Mouse (Mus musculus): ENCODE data around the gene Arid3b.
"Not testable (repeated sequence)": the region's sequence is repeated elsewhere in the genome, so short reads cannot be mapped to it uniquely, and the experiment has no call there.

Arid3b gene

GRCm38 (mm10) chr9:57836581-57837170, at the start of gene Arid3b:
TSS of gene Arid3b (minus strand) at chr9:57836793.
- peak; percentile 97 for DNase-seq (ENCODE audit: low read depth, low spot score)

- DNase-seq (ENCODE audit: low read depth, low spot score), result peak; percentile 38
Observed at GRCm38 (mm10) chr9:57883413-57883812, 46.8 kb upstream of the Arid3b start.

GRCm38 (mm10) chr9:57881781-57882180, 45.2 kb upstream of the Arid3b start:
- DNase-seq (ENCODE audit: low read depth, low spot score), result not testable (repeated sequence)

GRCm38 (mm10) chr9:57880278-57880677, 43.7 kb upstream of the Arid3b start:
- DNase-seq (ENCODE audit: low read depth, low spot score), result no peak

DNA sequence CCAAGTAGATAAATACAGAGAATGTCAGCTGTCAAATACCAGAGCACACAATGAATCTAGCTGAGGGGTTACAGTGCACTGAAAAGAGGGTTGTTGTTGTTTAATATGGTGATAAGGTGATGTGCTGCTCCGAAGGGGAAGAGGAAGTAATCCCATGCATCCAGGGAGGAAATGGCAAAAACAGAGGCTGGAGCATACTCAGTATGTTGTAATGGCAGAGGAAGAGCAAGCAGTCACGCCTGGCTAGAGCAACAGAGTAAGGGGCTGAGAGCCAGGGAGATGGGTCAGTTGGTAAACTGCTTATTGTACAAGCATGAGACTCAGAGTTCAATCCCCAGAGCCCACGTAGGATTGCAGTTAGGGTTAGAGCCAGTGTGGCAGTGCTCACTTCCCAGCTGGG, 42.6 kb upstream of the Arid3b start:
- DNase-seq (ENCODE audit: low read depth, low spot score), result no peak

DNA sequence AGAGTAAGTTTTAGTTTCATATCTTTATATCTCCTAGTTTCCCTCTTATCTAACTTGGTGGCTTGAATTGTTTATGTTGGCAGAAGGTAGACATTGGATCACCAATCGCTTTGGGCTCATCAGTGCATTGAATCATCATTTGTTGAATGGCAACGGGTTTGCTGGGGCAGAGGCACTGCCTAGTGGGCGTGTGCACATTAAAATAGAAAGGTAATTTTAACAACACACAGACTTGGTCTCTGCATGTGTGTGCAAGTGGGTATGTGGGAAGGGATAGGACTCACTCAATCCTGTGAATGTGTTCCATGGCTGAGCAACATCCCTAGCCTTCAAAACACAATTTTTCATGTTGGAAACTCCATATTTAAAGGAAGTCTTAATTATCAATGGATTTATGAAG, 38.4 kb upstream of the Arid3b start:
- DNase-seq (ENCODE audit: low read depth, low spot score), result no peak

- DNase-seq (ENCODE audit: low read depth, low spot score), result no peak
Observed at GRCm38 (mm10) chr9:57874134-57874533, 37.5 kb upstream of the Arid3b start.

DNA sequence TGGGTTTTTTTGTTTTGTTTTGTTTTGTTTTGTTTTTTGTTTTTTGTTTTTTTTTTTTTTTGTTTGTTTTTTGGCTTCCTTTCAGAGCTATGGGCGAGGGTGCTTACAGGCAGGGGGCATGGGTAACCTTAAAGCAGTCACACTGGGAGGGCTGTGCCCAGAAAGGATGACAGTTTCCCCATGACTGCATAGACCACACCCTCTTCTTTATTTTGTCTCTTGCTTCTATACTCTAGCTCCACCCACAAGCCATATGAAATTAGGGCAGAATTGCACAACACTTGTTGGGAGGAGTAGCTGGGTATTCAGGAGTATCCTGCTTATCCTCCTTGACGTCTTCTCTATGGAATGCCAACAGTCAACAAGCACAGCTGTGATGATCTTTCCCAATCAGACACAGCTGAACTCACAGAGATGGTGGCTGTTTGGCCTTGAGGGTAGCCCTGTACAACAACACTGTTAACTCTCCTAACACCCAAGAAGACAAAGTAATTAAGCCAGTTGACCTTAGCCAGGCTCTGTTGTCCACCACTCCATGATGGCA, 33.8 kb upstream of the Arid3b start:
- DNase-seq (ENCODE audit: low read depth, low spot score), result no peak

DNA sequence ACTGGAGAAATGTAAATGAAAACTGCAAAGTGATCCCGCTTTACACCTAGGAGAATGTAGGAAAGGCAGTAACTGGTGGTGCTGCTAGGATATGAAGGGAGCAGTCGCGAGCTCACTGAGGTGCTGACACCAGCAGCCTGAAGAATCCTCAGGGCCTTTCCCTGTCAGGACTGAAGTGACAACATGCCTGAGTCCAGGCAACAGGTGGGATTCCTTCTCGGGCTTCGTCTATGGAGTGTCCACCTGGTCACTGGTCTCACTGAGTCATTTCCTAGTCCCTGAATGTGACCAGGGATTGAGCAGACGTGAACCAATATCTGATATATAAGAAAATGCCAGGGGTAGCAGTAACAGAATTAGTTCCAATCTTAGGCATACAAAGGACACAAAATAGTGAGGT, 32.2 kb upstream of the Arid3b start:
- DNase-seq (ENCODE audit: low read depth, low spot score), result no peak

DNA sequence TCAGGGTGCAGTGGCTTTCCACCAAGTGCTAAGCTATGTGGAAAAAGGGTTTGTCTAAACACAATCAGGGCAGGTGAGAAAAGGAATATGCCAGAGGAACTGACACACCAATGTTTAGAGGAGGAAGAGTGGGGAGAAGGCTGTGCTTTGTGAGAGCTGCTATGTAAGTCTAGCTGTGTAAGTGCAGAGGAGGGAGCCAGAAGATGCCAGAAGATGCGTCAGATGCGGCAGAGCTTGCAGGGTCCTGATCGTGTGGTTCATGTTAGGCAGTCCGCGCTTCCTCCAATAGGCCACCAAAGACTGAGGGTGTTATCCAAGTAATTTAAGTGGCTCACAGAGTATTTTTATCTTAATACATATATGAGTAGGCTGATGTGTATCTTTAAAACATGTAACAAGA, 31.3 kb upstream of the Arid3b start:
- no peak for DNase-seq (ENCODE audit: low read depth, low spot score)

- no peak for DNase-seq (ENCODE audit: low read depth, low spot score)
Observed at GRCm38 (mm10) chr9:57867236-57867635, 30.6 kb upstream of the Arid3b start.

- DNase-seq (ENCODE audit: low read depth, low spot score), result no peak
Observed at GRCm38 (mm10) chr9:57866530-57866929, 29.9 kb upstream of the Arid3b start.

GRCm38 (mm10) chr9:57864336-57864735, 27.7 kb upstream of the Arid3b start:
- DNase-seq (ENCODE audit: low read depth, low spot score), result no peak

DNA sequence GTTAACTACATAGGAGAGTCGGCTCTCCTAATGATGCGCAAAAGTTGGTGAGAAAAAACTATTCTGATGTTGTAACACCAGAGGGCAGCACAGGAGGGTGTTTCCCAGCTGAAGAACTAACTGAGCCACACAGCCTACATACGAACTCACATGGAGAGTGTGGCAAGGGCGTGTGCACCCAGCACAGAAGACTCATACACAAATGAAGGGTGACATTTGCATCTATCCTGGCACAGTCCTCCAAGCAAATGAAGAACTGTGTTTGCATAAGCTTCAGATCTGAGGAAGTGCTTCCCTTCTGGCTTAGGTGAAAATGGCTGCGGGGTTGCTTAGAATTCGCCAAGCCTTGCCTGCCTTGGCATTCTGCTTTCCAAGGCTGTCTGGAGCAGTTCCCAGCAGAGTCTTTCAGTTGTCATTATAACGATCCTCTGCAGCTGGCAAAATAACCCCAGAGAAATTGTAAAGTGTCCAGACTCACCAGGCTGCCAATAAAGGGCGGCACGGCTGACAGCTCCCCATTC, 25.4 kb upstream of the Arid3b start:
- DNase-seq (ENCODE audit: low read depth, low spot score), result peak; percentile 75

- DNase-seq (ENCODE audit: low read depth, low spot score), result no peak
Observed at GRCm38 (mm10) chr9:57856456-57856855, 19.9 kb upstream of the Arid3b start.

- DNase-seq (ENCODE audit: low read depth, low spot score), result no peak
Observed at GRCm38 (mm10) chr9:57854280-57854679, 17.7 kb upstream of the Arid3b start.

GRCm38 (mm10) chr9:57839032-57839431, 2.4 kb upstream of the Arid3b start:
- DNase-seq (ENCODE audit: low read depth, low spot score), result no peak

- no peak for DNase-seq (ENCODE audit: low read depth, low spot score)
Observed at GRCm38 (mm10) chr9:57835841-57836514, 615 bp downstream of the Arid3b start.

DNA sequence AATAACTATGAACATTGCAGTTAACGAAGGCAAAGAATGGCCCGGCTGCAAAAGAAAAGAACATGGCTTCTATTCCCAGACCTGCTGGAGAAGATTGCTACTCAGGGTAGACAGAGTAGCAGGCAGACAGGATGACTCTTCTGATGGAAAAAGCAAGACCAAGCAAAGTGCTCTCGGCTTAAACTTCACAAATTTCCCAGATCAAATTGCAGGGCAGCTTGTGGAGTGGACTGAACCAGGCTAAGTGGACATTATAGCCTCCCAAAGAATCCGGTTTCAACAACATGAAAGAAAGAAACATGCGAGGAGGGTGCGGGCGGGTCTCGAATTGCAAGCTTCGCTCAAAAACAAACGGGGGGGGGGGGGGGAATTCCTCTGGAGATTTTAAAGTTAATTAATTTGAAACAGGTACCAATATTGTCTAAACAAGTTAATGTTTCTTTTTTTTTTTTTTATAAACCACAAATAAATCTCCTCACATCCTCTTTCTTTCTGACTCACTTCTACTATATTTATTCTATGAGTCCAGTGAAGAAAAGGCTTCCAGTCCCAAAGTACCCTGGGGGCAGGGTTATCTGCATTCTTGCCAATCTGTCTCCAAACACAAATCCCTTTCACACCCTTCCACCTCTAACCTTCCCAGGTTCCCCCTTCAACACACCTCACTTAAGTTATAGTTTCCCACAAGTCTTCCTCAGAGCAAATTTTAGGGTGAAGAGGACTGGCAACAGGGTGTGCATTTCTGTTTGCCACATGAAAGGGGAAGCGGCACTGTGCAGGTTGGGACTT, 1.8 kb downstream of the Arid3b start:
- no peak for DNase-seq (ENCODE audit: low read depth, low spot score)

GRCm38 (mm10) chr9:57833762-57834471, 2.7 kb downstream of the Arid3b start:
- DNase-seq (ENCODE audit: low read depth, low spot score), result no peak

DNA sequence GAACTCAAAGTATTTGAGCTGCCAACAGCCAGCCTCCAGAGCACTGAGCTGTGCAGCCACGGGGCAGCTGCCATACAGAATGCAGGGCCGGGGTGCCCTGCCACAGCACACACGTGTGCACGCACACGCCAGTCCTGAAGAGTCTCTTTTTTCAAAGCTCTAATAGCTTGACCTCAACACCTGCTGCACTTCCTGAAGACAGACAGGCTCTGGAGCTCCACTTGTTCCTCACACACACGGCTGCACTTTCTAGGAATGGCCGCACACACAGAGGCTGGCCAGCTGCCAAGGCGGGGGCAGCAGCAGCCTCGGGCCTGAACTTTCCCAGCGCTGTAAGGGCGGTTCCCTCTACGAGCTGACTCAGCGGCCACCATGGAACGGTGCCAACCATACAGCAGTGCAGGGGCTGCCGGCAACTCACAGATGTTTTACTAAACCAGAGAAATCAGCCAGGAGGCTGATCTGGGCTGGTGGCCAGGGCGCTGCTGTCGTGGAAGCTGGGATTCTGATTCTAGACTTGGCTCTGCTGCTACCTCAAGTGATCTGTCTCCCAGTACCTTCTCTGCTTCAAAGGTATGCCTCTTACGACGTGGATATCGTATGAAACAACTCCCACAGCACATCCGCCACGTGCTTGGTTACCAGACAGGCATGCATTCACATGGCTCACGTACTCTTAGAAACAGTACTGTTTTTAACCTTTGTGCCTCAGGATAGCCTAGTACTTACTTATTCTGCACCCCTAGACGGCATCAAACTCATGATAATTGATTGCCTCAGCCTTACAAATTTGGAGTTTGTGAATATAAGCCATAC, 5.1 kb downstream of the Arid3b start:
- DNase-seq (ENCODE audit: low read depth, low spot score), result peak; percentile 66
